Mouse (Mus musculus): ENCODE data around the gene Anapc16.

GRCm38 (mm10) chr10:60042350-60042922 lies 39.5 kb upstream of the Anapc16 start:
- TF ChIP-seq CTCF (IDR thresholded peaks at IDR 0.05), result no peak
- no peak for TF ChIP-seq EP300 (IDR thresholded peaks at IDR 0.05)
